Mouse (Mus musculus): ENCODE results near the gene Ep300. TPM values are rescaled to one million over a fixed set of nuclear protein-coding genes. Genes with fewer than 3 reads are reported as not detected.

The Ep300 gene
- polyA plus RNA-seq (2015; fragmentation: Nextera tagmentation; extraction: Ambion mirVana), result 12.5 and 17.4 TPM in 2 replicates

GRCm38 (mm10) chr15:81584913-81585745, at the start of gene Ep300:
Gene Ep300 (plus strand): TSS chr15:81585351.

GRCm38 (mm10) chr15:81663697-81664561, 78.8 kb downstream of the Ep300 start, which contains the start of gene L3mbtl2:
Gene L3mbtl2 (plus strand): TSS chr15:81663889.

DNA sequence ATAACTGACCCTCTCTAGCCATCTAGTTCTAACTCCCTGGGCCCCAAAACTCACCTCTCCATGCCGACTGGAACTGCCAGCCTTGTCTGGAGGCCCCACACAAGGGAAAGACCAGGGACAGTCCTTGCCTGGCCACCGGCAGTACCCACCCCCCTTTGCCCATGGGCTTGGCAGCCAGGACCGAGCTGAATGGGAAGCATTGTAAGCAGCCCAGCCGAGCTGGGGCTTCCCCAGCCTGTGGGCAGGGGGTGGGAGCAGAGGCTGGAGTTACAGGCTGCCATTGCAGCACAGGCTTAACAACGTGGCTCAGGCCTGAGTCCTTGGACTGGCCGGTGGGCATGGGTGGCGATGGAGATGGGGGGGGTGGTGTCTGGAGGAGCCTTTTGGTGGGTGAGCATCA, 112.0 kb downstream of the Ep300 start, which contains the start of gene Chadl:
TSS of gene Chadl (minus strand) at position 113 of the 400 bp plus-strand sequence.

Small RNAs within 50 kb of the gene (microRNA-seq; reads per million reads assigned to microRNA genes)
- gene Gm23880 (ENCODE audit: borderline replicate concordance, insufficient number of aligned reads), result not detected

Other genes starting within 250 kb of the Ep300 start
- 80.1 and 105 TPM in 2 replicates for gene Slc25a17, start 224.5 kb upstream of the Ep300 start, polyA plus RNA-seq (2015; fragmentation: Nextera tagmentation; extraction: Ambion mirVana)
- 113 and 141 TPM in 2 replicates for gene St13, start 185.3 kb upstream of the Ep300 start, polyA plus RNA-seq (2015; fragmentation: Nextera tagmentation; extraction: Ambion mirVana)
- gene Xpnpep3, start 185.2 kb upstream of the Ep300 start, polyA plus RNA-seq (2015; fragmentation: Nextera tagmentation; extraction: Ambion mirVana), result 5.3 and 6.7 TPM in 2 replicates
- 0.27 and 1.5 TPM in 2 replicates for gene Dnajb7, start 177.1 kb upstream of the Ep300 start, polyA plus RNA-seq (2015; fragmentation: Nextera tagmentation; extraction: Ambion mirVana)
- gene Rbx1, start 119.1 kb upstream of the Ep300 start, polyA plus RNA-seq (2015; fragmentation: Nextera tagmentation; extraction: Ambion mirVana), result 552 and 576 TPM in 2 replicates
- 9.8 and 12.6 TPM in 2 replicates for gene L3mbtl2, start 78.5 kb downstream of the Ep300 start, polyA plus RNA-seq (2015; fragmentation: Nextera tagmentation; extraction: Ambion mirVana)
- 4.4 and 8.4 TPM in 2 replicates for gene Chadl, start 111.9 kb downstream of the Ep300 start, polyA plus RNA-seq (2015; fragmentation: Nextera tagmentation; extraction: Ambion mirVana)
- gene Zc3h7b, start 159.7 kb downstream of the Ep300 start, polyA plus RNA-seq (2015; fragmentation: Nextera tagmentation; extraction: Ambion mirVana), result 15.4 and 19.5 TPM in 2 replicates
- 27.0 and 27.6 TPM in 2 replicates for gene Rangap1, start 160.2 kb downstream of the Ep300 start, polyA plus RNA-seq (2015; fragmentation: Nextera tagmentation; extraction: Ambion mirVana)
- gene Tef, start 217.1 kb downstream of the Ep300 start, polyA plus RNA-seq (2015; fragmentation: Nextera tagmentation; extraction: Ambion mirVana), result 28.3 and 34.4 TPM in 2 replicates